Mouse (Mus musculus): Measurements from ENCODE around the gene Tnxb.

Tnxb gene

DNA sequence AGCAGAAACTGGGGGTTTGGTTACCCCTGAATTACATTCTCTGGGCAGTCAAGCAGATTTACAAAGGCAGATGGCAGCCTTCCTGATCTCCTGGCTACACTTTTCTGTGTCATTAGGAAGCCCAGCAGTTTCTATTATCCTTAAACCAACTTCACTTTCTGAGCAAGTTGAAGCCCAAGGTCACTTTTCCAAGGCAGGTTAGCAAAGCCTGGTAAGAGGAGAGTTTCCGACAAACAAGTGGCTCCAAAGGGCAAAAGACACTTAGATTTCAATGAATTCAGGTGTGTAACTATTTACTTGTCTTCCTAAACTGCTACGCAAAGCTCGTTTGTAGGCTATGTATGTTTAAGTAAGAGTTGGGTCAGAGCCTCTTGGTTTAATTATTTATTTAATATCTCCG, 27.0 kb upstream of the Tnxb start:
- no peak for DNase-seq (ENCODE audit: extremely low spot score, low spot score)

DNA sequence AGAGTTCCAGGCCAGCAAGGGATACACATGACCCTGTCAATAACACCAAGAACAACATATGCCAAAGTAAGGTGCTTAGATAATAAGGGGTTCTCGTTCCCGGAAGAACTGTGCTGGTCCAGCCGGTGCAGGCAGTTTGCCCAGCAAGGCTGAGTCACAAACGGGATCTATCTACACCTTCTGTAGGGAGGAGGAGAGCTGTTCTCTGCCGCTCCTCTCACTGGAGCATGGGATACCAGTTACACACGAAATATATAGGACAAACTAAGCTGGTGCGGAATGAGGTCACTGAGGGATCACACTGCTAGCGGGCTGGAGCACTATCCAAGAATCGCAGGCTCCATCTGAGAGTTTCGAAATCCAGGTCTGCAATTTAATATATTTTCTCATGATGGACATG, 26.4 kb upstream of the Tnxb start:
- DNase-seq (ENCODE audit: extremely low spot score, low spot score), result no peak

DNA sequence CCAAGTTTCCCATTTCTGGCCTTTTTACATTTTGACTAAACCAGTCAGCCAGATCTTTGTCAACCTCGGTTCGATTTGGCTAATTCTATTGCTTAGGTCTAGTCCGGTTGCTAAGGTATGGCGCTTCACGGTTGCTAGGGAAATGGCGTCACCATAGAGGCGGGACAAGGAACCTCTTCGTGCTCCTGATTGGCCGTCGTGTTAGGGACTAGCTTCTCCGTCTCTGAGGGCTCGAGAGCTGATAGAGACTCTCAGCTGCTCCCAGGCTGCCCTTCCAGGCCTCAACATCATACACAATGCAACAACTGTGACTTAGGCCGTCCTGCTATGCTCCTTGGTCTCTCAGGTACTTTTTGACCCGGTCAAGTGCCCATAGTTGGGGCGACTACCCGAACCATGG, 25.7 kb upstream of the Tnxb start, which contains the start of gene Fkbpl:
Gene Fkbpl (plus strand): TSS at position 157 of the 400 bp plus-strand sequence.
- peak; percentile 92 for DNase-seq (ENCODE audit: extremely low spot score, low spot score)

DNA sequence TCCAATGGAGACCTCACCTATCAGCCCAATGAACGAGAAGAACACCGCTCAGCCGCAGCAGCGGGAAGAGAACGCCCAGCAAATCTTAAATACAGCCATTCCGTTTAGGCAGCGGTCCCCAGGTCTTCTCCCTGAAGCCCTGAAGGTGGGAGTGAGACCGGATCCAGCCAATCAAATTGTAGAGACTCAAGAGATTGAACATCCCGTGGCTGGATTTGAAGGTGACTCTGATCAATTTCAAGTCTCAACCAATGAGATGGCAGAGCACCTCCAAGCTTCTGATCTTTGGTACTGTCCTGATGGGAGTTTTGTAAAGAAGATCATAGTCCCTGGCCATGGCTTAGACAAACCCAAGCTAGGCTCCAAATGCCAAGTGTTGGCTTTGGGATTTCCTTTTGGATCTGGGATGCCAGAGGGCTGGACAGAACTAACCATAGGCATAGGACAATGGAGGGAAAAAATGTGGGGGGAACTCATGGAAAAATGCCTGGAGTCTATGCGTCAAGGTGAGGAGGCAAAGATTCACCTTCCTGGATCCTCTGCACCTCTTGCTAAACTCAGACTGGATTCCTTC, 25.0 kb upstream of the Tnxb start:
- DNase-seq (ENCODE audit: extremely low spot score, low spot score), result no peak

DNA sequence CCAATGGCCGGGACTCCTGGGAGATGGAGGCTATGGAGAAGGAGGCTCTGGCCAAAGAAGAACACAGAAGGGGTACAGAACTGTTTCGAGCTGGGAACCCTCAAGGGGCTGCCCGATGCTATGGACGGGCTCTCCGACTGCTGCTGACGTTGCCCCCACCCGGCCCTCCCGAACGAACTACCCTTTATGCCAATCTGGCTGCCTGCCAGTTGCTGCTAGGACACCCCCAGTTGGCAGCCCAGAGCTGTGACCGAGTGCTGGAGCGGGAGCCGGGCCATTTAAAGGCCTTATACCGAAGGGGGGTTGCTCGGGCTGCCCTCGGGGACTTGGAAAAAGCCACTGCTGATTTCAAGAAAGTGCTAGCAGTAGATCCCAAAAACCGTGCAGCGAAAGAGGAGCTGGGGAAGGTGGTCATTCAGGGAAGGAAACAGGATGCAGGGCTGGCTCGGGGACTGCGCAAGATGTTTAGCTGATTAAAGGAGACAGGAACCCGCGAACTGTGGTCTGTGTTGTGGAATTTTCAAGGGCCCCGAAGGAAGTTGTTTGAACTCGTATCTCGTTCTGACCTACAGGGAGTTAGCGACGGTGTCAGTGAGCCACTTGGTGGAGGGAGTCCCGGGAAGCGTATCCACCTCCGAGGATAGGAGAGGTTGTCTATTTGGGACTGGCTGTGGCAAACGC, 24.4 kb upstream of the Tnxb start:
- no peak for DNase-seq (ENCODE audit: extremely low spot score, low spot score)

DNA sequence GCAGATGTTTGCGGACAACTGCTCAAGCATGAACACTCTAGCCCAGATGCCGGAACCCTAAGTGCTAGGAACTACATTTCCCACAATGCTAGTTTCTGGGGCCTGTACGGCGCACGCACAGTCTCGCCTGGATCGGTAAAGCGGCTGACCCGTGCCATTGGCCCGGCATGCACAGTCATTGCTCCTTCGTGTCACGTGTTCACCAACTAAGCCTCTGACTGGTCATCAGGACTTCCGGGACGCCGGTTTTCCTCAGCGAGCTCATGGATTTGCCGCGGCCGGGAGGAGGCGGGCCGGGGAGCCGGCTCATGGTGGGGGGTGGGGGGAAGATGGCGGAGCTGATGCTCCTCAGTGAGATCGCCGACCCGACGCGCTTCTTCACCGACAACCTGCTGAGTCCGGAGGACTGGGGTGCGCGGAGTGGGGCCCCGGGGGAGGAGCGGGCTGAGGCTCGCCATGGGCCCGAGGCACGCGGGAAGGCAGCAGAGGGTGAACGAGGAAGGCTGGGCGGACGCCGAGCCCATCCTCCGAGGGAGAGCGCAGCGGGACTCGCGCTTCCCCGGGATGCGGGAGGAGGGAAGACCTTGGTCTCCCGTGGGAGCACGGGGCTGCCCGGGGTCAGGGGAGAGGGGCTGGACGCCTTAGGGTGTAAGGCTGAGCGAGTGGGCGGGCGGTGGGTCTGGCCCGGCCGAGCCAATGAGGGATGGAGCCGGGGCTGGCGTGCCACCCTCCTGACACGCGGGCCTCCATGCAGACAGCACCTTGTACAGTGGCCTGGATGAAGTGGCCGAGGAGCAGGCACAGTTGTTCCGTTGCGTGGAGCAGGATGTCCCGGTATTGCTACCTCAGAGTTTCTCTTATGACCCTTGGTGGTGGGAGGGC, 23.2 kb upstream of the Tnxb start, which contains the start of gene Atf6b:
Gene Atf6b (plus strand): TSS at position 241 of the 882 bp plus-strand sequence.
- peak; percentile 88 for DNase-seq (ENCODE audit: extremely low spot score, low spot score)

DNA sequence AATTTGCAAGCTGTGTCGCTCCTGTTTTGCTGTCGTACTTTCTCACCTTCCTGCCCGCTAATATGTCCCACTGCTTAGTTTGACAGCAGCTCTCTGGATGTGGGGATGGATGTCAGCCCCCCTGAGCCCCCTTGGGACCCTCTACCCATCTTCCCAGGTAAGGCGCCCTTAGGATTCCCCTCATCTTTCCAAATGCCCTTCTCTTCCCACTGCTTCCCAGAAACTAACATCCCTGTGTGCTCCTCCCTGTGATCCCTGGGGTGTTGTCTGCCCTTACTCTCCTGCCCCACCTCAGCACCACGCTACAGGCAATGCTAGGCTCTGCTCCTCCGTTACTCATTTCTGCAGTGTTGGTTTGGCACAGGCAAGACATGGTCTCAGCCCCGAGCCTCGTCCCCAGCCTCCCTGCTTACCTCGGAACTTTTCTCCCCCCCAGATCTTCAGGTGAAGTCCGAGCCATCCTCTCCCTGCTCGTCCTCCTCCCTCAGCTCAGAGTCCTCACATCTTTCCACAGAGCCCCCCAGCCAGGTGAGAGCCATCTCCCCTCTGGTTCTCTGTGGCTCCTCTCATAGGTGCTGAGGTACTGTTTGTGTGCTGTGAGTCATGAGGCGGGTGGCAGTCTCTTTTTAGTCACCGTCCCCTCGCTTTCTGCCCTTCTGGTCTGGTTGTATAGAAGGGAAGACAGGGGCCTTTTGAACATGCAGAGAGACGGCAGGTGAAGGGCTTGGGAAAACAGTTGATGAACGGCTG, 22.0 kb upstream of the Tnxb start:
- DNase-seq (ENCODE audit: extremely low spot score, low spot score), result no peak

DNA sequence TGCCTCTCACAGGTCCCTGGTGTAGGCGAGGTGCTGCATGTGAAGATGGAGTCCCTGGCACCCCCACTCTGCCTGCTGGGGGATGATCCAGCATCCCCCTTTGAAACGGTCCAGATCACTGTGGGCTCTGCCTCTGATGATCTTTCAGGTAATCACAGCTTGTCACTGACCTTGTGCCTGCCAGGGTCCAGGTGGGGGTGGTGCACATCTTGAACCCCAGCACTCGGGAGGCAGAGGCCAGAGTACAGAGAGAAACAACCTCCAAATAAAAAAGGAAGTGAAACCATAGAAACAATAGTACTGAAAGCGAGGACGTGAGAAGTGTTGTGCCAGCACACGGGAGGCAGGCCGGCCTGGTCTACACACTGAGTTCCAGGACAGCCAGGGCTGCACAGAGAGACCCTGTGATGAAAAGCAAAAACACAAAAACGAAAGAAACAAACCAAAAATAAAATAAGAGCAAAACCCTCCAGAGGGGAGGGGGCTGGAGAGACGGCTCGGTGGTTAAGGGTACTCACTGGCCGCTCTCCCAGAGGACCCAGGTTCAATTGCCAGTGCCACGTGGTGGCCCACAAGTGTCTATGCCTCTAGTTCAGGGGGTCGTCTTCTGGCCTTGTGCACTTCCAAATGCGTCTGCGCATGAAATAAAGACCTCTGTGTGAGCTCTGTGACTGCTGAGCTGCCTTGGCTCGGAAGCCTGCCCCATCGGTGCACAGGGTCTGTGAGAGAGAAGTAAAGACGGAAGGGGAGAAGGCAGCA, 21.1 kb upstream of the Tnxb start:
- no peak for DNase-seq (ENCODE audit: extremely low spot score, low spot score)

DNA sequence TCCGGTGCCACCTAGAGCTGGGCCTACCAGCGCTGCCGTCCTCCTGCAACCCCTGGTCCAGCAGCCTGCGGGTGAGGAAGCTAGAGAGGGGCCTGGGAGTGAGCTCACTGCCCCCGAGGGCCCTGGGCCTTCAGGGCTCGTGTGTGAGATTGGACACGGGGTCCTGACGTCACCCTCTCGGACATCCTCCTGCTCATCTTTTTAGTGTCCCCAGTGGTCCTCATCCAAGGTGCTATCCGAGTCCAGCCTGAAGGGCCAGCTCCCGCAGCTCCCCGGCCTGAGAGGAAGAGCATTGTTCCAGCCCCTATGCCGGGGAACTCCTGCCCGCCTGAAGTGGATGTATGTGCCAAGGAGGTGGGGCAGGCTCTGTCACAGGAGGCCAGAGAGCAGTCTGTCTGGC, 19.6 kb upstream of the Tnxb start:
- DNase-seq (ENCODE audit: extremely low spot score, low spot score), result no peak

DNA sequence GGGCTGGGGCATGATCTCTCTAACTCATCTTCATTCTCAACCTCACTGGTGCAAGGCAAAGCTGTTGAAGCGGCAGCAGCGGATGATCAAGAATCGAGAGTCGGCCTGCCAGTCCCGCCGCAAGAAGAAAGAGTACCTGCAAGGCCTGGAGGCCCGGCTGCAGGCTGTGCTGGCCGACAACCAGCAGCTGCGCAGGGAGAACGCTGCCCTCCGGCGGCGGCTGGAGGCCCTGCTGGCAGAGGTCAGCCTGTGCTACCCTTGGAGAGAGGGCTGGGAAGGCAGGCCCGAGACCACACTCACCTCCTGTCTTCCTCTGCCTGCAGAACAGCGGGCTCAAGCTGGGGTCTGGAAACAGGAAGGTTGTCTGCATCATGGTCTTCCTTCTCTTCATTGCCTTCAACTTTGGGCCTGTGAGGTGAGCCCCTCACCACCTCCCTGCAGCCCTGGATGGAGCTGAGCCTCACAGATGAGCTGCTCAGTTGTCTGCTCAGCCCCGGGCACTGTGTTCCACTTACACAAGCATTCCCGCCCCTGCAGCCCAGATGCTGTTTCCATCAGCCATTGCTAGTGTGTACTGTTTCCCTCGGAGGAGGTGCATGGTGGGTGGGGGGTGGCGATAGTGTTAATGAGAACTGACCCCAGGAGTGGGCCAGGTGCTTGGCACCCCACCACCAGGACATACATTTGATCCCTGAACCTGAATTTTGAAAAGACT, 18.7 kb upstream of the Tnxb start:
- DNase-seq (ENCODE audit: extremely low spot score, low spot score), result no peak

DNA sequence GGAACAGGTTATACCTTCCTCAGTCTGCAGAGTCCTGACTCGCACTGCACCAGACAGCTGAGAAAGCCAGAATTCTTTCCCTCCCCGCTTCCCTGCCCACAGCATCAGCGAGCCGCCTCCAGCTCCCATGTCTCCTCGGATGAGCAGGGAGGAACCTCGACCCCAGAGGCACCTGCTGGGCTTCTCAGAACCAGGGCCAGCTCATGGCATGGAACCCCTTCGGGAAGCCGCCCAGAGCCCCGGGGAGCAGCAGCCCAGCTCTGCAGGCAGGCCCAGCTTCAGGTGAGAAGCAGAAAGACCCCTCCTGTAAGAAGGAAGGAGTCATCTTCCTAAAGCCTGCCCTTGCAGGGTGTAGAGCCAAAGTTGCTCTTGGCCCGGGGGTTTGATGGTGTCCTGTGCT, 17.8 kb upstream of the Tnxb start:
- no peak for DNase-seq (ENCODE audit: extremely low spot score, low spot score)

DNA sequence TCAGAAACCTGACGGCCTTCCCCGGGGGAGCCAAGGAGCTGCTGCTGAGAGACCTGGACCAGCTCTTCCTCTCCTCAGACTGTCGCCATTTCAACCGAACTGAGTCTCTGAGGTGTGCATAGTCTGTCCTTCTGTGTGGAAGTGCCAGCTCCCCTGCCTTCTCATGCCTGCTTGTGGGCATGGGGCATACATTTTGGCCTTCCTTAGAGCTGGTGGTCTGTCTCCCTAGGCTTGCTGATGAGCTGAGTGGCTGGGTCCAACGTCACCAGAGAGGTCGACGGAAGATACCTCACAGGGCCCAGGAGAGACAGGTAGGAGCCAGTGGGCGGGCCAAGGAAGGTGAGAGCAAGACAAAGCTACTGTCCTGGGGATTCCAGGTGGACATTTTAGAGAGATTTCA, 17.4 kb upstream of the Tnxb start:
- DNase-seq (ENCODE audit: extremely low spot score, low spot score), result no peak

DNA sequence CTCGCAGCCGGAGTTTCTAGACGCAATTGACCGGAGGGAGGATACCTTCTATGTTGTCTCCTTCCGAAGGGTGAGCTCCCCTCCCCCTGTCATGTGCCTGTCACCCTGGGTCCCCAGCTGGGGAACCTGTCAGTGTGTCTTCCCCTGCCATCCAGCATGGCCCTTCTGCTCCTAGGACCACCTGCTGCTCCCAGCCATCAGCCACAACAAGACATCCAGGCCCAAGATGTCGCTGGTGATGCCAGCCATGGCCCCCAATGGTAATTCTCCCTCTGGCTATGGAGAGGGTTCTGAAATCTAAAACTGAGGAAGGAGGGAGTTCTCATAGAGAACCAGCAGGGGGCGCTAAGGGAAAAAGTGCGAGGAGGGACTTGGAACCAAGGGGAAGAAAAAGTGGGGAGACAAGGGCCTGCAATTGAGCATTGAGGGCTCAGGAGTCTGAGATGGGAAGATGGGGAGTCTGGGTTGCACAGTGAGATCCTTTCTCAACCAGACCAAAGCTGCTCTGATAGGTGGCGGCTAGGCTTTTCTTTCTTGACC, 16.5 kb upstream of the Tnxb start:
- peak; percentile 54 for DNase-seq (ENCODE audit: extremely low spot score, low spot score)

DNA sequence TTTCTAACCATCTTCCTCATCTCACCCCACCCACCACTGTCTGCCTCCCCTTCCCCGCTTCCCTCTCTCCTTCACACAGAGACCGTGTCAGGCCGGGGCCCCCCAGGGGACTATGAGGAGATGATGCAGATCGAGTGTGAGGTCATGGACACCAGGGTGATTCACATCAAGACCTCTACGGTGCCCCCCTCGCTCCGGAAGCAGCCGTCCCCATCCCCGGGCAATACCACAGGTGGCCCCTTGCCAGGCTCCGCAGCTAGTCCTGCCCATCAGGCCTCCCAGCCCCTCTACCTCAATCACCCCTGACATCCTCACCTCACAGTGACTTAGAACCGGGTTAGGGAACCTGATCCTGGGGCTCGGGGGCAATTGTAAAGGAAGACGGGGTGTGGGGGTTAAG, 15.9 kb upstream of the Tnxb start:
- DNase-seq (ENCODE audit: extremely low spot score, low spot score), result no peak

DNA sequence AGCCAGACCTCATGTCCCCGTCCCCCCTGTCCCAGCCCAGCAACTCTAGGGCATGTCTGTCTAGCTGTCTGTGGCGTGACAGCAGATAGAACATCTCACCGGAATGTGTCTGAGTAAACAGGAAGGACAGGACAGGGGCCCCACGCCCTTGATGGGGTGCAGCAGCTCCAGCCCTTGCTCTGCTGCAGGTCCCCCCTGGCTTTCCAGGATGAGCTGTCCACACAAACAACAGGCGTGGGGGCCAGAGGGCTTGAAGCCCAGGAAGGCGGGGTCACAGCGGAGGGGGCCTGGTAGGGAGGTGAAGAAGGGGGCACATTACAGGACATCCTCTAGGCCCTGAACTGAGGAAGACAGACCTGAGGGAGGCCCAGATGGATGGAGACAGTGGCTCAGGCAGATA, 15.2 kb upstream of the Tnxb start:
- no peak for DNase-seq (ENCODE audit: extremely low spot score, low spot score)

DNA sequence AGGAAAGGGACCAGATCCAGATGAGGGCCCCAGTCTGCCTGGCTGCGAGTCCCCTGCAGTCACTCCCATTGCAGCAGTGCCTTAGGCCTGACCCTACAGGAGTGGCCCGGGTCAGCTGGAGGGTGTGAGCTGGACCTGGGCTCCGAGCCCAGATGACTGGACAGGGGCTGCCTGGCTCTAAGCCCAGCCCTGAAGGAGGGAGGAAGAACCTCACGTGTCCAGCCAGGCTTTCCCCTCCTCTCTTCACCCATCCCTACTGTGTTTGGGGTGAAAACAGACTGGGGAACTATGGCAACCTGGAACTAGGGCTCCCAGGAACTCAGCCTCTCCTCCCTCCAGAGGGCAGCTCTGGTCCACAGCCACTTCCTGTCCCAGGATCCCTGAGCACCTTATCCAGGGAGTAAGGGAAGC, 14.7 kb upstream of the Tnxb start:
- DNase-seq (ENCODE audit: extremely low spot score, low spot score), result no peak

DNA sequence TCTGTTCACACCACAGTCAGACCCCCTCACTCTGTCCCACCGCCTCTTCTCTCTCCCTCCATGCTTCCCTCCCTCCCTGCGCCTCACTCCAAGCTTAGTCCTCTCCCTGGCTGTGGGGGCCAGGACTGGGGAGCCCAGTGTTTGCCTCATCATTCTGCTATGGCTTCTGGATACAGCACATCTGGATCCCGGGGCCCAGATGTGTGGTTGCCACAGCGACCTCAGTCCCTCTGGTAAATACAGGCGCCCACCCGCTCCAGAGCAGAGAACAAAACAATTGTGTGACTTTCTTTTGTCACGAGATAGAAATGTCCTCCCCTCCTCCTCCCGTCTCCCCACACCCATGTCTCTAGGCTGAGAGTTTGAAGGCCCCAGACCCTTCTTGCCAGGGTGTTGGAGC, 13.7 kb upstream of the Tnxb start:
- DNase-seq (ENCODE audit: extremely low spot score, low spot score), result no peak

DNA sequence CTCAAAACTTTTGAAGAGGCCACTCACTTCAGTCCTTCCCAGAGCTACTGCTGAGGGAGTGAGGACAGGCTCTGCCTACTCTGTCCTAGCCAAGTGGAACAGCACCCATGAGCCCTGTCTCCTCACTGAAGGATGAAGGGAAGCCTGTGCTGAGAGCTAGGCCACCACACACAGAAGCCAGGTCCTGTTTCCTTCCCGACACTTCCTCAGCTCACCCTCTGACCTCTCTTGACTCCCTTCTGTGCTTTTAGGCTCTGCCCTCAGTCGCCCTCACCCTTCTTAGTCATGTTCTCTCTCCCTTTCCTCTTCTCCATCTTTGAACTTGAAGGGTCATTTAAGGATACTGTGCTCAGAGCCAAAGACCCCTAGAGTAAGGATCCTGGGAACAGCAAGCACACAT, 13.1 kb upstream of the Tnxb start:
- no peak for DNase-seq (ENCODE audit: extremely low spot score, low spot score)

DNA sequence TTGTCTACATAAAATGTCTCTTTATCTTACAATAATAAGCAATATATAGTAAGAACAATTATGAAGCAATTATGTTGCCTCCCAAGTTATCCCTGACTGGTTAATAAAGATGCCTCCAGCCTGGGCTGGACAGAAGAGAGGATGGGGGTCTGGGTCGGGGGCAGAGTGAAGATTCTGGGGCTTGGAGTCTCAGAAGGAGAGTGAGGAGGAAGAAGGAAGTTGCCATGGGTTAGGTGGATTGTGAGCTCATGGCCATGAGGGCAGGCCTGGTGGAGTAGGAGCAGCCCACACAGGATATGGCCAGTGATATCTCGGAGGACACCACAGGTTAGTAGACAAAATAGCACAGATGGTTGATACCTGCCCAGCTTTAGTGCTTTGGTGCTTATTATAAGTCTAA, 12.2 kb upstream of the Tnxb start:
- no peak for DNase-seq (ENCODE audit: extremely low spot score, low spot score)

DNA sequence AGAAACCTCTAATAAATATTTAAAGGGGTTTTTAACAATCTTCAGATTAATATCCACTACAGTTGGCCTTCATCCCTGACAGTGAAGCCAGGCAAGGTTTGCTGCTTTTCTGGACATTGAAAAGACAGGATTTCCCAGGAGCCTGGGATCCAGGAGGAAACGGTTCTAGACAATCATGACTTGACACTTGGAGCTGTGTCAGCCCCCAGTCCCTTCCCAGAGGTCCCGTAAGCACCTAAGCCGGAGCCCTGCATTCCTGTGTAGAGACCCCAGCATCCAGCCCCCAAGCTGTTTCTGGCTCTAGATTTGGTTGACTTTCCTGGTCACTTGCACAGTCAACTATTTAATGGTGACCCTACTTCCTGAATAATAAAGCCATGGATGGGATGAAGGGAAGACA, 11.7 kb upstream of the Tnxb start:
- no peak for DNase-seq (ENCODE audit: extremely low spot score, low spot score)

All from neural tube, embryonic 10.5 days (tissue).